Mouse (Mus musculus): ENCODE results near the gene Tsga10ip. TPM values are rescaled to one million over a fixed set of nuclear protein-coding genes. Genes with fewer than 3 reads are reported as not detected.

Gene Tsga10ip
- polyA plus RNA-seq (2012; fragmentation: generic; extraction: Trizol), result 0.37 TPM

DNA sequence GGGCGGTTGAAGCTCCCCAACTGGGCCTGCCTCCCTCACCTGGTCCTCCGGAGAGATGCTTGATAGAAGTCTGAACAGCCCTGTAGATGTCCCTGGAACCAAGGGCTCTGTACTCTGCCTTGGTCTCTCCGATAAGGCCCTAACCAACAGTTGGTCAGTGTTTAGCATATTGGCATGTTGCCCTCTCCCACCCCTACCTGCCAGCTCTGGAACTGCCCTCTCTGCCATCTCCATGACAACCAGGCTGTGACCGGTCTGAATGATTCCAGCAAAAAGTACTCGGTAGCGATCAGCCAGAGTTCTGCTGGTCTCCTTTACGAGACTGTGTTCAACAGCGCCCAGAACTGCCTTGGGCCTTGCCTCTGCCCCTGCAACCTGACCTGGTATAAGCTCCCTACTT lies at the start of gene Tsga10ip:
Gene Tsga10ip (minus strand): TSS at position 234 of the 400 bp plus-strand sequence.
- Histone ChIP-seq H3K4me2 (ENCODE audit: low read depth) (no peak within 1 kb of the TSS), H3K27me3 (ENCODE audit: control insufficient read depth, insufficient read depth, insufficient read length) (no peaks in the 10 kb centered on the region)
- TF ChIP-seq TCF12 (IDR thresholded peaks at IDR 0.05; ENCODE audit: insufficient read depth, poor library complexity, severe bottlenecking) (no peak), USF1 (IDR thresholded peaks at IDR 0.05; ENCODE audit: low read depth) (no peak), SRF (IDR thresholded peaks at IDR 0.05; ENCODE audit: control insufficient read depth, insufficient read length, low read depth) (no peak), MYOD1 (IDR thresholded peaks at IDR 0.05; ENCODE audit: control insufficient read depth in 1 of 3, insufficient read length in 2 of 3, low read depth in 2 of 3) (no peak), MYOG (IDR thresholded peaks at IDR 0.05; ENCODE audit: control insufficient read depth in 1 of 3, insufficient read depth in 1 of 3, insufficient read length in 2 of 3, low read depth in 2 of 3) (no peak)

GRCm38 (mm10) chr19:5451766-5452165 lies 49.4 kb upstream of the Tsga10ip start:
- no peaks in the 10 kb centered on the region for H3K27me3 ChIP-seq (ENCODE audit: control insufficient read depth, insufficient read depth, insufficient read length)
- no peak overlapping the region for H3ac ChIP-seq (ENCODE audit: control insufficient read depth, insufficient read length)
- no peak overlapping the region for H3K4me3 ChIP-seq
- TF ChIP-seq MAX (IDR thresholded peaks at IDR 0.05; ENCODE audit: low read depth) (no peak), USF1 (IDR thresholded peaks at IDR 0.05; ENCODE audit: low read depth) (no peak), CEBPB (IDR thresholded peaks at IDR 0.05; ENCODE audit: insufficient read depth, poor library complexity, severe bottlenecking) (no peak), E2F4 (IDR thresholded peaks at IDR 0.05; ENCODE audit: insufficient read depth) (no peak), TCF3 (IDR thresholded peaks at IDR 0.05; ENCODE audit: insufficient read length, low read depth) (no peak), REST (IDR thresholded peaks at IDR 0.05; ENCODE audit: insufficient read depth, insufficient read length) (no peak), TCF12 (IDR thresholded peaks at IDR 0.05; ENCODE audit: insufficient read depth, poor library complexity, severe bottlenecking) (no peak), POLR2AphosphoS2 (IDR thresholded peaks at IDR 0.05; ENCODE audit: insufficient read length, low read depth) (no peak), MYOD1 (IDR thresholded peaks at IDR 0.05; ENCODE audit: control insufficient read depth in 1 of 3, insufficient read length in 2 of 3, low read depth in 2 of 3) (no peak), POLR2A (IDR thresholded peaks at IDR 0.05; ENCODE audit: insufficient read length, low read depth) (no peak), SRF (IDR thresholded peaks at IDR 0.05; ENCODE audit: control insufficient read depth, insufficient read length, low read depth) (no peak), MYOG (IDR thresholded peaks at IDR 0.05; ENCODE audit: control insufficient read depth in 1 of 3, insufficient read depth in 1 of 3, insufficient read length in 2 of 3, low read depth in 2 of 3) (no peak)
- H3K4me2 ChIP-seq (ENCODE audit: low read depth), result no peak overlapping the region
- H3K36me3 ChIP-seq (ENCODE audit: control insufficient read depth, insufficient read depth), result peaks cover 6% of the 10 kb centered on the region
- peaks cover 83% of the 10 kb centered on the region for H3K79me2 ChIP-seq (ENCODE audit: control insufficient read depth, insufficient read depth)

More for the DNA sequence above, at the start of gene Tsga10ip:
- no peaks in the 10 kb centered on the region for H3K79me2 ChIP-seq (ENCODE audit: control insufficient read depth, insufficient read depth)
- H3ac ChIP-seq (ENCODE audit: control insufficient read depth, insufficient read length), result no peak within 1 kb of the TSS
- no peak within 1 kb of the TSS for H3K4me3 ChIP-seq
- H3K36me3 ChIP-seq (ENCODE audit: control insufficient read depth, insufficient read depth), result no peaks in the 10 kb centered on the region

DNA sequence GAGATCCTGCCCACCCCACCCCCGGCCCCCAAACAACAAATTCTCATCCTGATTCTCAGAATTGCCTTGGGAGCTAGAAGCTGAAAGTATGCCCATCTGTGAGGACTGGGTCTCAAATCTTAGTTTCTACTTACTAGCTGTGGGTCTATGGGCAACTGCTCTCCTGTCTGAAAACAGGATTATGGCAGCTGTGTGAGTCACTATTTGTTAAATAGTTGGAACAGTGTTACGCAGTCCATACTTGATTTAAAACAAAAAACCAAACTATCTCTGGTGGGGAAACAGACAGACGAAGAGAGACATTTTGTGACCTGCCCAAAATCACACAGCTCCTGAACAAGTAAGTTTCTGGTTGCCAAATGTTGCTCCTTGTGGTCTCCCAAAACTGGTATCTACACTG lies 47.3 kb upstream of the Tsga10ip start:
- Histone ChIP-seq H3K79me2 (ENCODE audit: control insufficient read depth, insufficient read depth) (peaks cover 63% of the 10 kb centered on the region), H3K4me2 (ENCODE audit: low read depth) (peak overlapping the region; percentile 86), H3K4me3 (peak overlapping the region; percentile 89), H3K27me3 (ENCODE audit: control insufficient read depth, insufficient read depth, insufficient read length) (no peaks in the 10 kb centered on the region), H3K36me3 (ENCODE audit: control insufficient read depth, insufficient read depth) (peaks cover 6% of the 10 kb centered on the region), H3ac (ENCODE audit: control insufficient read depth, insufficient read length) (no peak overlapping the region)
- TF ChIP-seq POLR2A (IDR thresholded peaks at IDR 0.05; ENCODE audit: insufficient read length, low read depth) (no peak), MYOD1 (IDR thresholded peaks at IDR 0.05; ENCODE audit: control insufficient read depth in 1 of 3, insufficient read length in 2 of 3, low read depth in 2 of 3) (no peak), USF1 (IDR thresholded peaks at IDR 0.05; ENCODE audit: low read depth) (no peak), E2F4 (IDR thresholded peaks at IDR 0.05; ENCODE audit: insufficient read depth) (no peak), REST (IDR thresholded peaks at IDR 0.05; ENCODE audit: insufficient read depth, insufficient read length) (no peak), MYOG (IDR thresholded peaks at IDR 0.05; ENCODE audit: control insufficient read depth in 1 of 3, insufficient read depth in 1 of 3, insufficient read length in 2 of 3, low read depth in 2 of 3) (no peak), POLR2AphosphoS2 (IDR thresholded peaks at IDR 0.05; ENCODE audit: insufficient read length, low read depth) (no peak), TCF3 (IDR thresholded peaks at IDR 0.05; ENCODE audit: insufficient read length, low read depth) (no peak), MAX (IDR thresholded peaks at IDR 0.05; ENCODE audit: low read depth) (no peak), SRF (IDR thresholded peaks at IDR 0.05; ENCODE audit: control insufficient read depth, insufficient read length, low read depth) (no peak), CEBPB (IDR thresholded peaks at IDR 0.05; ENCODE audit: insufficient read depth, poor library complexity, severe bottlenecking) (no peak), TCF12 (IDR thresholded peaks at IDR 0.05; ENCODE audit: insufficient read depth, poor library complexity, severe bottlenecking) (no peak)

DNA sequence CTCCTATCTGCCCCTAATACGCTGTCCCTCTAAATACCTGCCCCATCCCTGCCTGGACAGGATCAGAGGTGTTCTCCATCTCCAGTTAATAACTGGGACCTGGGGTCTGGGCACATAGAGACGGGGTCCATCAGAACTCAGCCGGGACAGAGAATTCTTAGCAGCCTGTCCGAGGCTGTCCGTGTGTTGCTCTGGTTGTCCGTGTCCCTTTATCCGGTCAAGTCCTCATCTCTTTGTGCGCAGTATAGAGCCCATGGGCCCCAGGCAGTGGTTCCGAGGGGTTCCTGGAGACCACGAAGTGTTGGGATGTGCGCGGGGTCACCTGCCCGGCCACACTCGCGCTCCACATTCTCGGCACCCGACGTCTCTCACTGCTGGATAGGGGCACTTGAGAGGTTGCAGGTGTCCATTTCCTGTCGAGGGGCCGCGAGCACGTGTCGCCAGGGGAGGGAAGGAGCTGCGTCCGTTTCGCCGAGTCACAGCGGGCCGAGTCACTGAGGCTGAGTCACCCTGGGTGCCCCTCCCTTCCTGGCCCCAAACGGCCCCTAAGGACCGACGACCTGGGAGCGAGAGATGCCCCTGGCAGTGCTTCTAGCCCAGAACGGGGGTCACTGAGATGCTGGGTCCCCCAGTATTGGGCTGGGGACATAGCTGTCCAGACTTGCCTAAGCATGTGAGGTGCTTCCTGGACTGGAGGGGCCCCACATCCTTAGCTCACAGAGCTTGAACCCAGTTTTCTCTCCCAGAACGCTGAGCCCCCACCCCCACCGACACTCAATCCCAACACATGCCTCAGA lies 46.2 kb upstream of the Tsga10ip start:
- TF ChIP-seq TCF12 (IDR thresholded peaks at IDR 0.05; ENCODE audit: insufficient read depth, poor library complexity, severe bottlenecking) (no peak), POLR2AphosphoS2 (IDR thresholded peaks at IDR 0.05; ENCODE audit: insufficient read length, low read depth) (peak; percentile 63), MYOG (IDR thresholded peaks at IDR 0.05; ENCODE audit: control insufficient read depth in 1 of 3, insufficient read depth in 1 of 3, insufficient read length in 2 of 3, low read depth in 2 of 3) (peak in 1 of 3 experiments; percentile 44), REST (IDR thresholded peaks at IDR 0.05; ENCODE audit: insufficient read depth, insufficient read length) (no peak), MYOD1 (IDR thresholded peaks at IDR 0.05; ENCODE audit: control insufficient read depth in 1 of 3, insufficient read length in 2 of 3, low read depth in 2 of 3) (no peak), TCF3 (IDR thresholded peaks at IDR 0.05; ENCODE audit: insufficient read length, low read depth) (no peak), POLR2A (IDR thresholded peaks at IDR 0.05; ENCODE audit: insufficient read length, low read depth) (peak; percentile 53), SRF (IDR thresholded peaks at IDR 0.05; ENCODE audit: control insufficient read depth, insufficient read length, low read depth) (no peak), USF1 (IDR thresholded peaks at IDR 0.05; ENCODE audit: low read depth) (no peak), MAX (IDR thresholded peaks at IDR 0.05; ENCODE audit: low read depth) (peak; percentile 59), CEBPB (IDR thresholded peaks at IDR 0.05; ENCODE audit: insufficient read depth, poor library complexity, severe bottlenecking) (no peak), E2F4 (IDR thresholded peaks at IDR 0.05; ENCODE audit: insufficient read depth) (no peak)
- Histone ChIP-seq H3K79me2 (ENCODE audit: control insufficient read depth, insufficient read depth) (peaks cover 52% of the 10 kb centered on the region), H3K4me2 (ENCODE audit: low read depth) (peak overlapping the region; percentile 86), H3K4me3 (peak overlapping the region; percentile 89), H3K27me3 (ENCODE audit: control insufficient read depth, insufficient read depth, insufficient read length) (no peaks in the 10 kb centered on the region), H3K36me3 (ENCODE audit: control insufficient read depth, insufficient read depth) (peaks cover 6% of the 10 kb centered on the region), H3ac (ENCODE audit: control insufficient read depth, insufficient read length) (peak overlapping the region; percentile 8)
